ENCODE assay signal across 8 mouse cellular contexts in genomic region chr6:118922328-118923211, GRCm38 (mm10).
DNase-seq lines count a peak whose midpoint lies in the region; ATAC-seq lines count a peak whose summit lies in the region.

No protein-coding gene starts in this region.

- no peaks in the 10 kb centered on the region for H3K27me3 ChIP-seq in hindbrain, embryonic 16.5 days (replicated peaks; ENCODE audit: control insufficient read depth, insufficient read depth, low read length)

- no peak overlapping the region for H3K4me3 ChIP-seq in hindbrain, embryonic 16.5 days (ENCODE audit: low read length)

- H3K4me2 ChIP-seq in hindbrain, embryonic 16.5 days (ENCODE audit: low read length) = no peak overlapping the region

- no peak overlapping the region for H3K9ac ChIP-seq in hindbrain, embryonic 16.5 days (ENCODE audit: low read depth, low read length)

- H3K36me3 ChIP-seq in hindbrain, embryonic 16.5 days (ENCODE audit: control insufficient read depth, insufficient read depth, low read length) = no peaks in the 10 kb centered on the region

- H3K27ac ChIP-seq in hindbrain, embryonic 16.5 days (ENCODE audit: low read depth, low read length) = no peak overlapping the region

- peaks cover 4% of the 10 kb centered on the region for H3K4me1 ChIP-seq in hindbrain, embryonic 16.5 days (ENCODE audit: control insufficient read depth, insufficient read depth, low read depth, low read length)

- WGBS in hindbrain, embryonic 16.5 days = 28% methylated on average over 13 of the region's 13 CpGs

- H3K9me3 ChIP-seq in hindbrain, embryonic 16.5 days (ENCODE audit: control insufficient read depth, low read length) = no peaks in the 10 kb centered on the region

- ATAC-seq in hindbrain, embryonic 16.5 days = peak; percentile 38

- peak; percentile 68 for DNase-seq in R1 (ENCODE audit: low read depth, low spot score)
- peak; percentile 92 for DNase-seq in cerebellum, adult 9-10 months
- peak; percentile 61 to 72 for DNase-seq in frontal cortex, postnatal 25 days (ENCODE audit: low spot score in 2 of 2)
- DNase-seq in left cerebral cortex, adult 11 months (ENCODE audit: low spot score) = peak; percentile 60
- DNase-seq in lung, postnatal 36 days = peak; percentile 90
- peak; percentile 82 to 87 for DNase-seq in right cerebral cortex, adult 2 months (ENCODE audit: low spot score in 2 of 2)
- DNase-seq in urinary bladder, postnatal 10 days (ENCODE audit: low spot score) = peak; percentile 47
